Mouse (Mus musculus) neural tube, embryonic 12.5 days (tissue): ENCODE measurements at regions not wholly inside any gene's neighbourhood (a gene's known extent, or its start where the extent isn't known, plus 50 kb on each side); places are given as distances from the start of the nearest gene placed in this dataset.

Source experiments
- ATAC-seq: fragments of 200-750 bp; cut with Nextera tagmentation; 2 replicates; pipeline ENCODE4 v1.8.0; 2017; ENCODE audit warnings: low read depth, mild to moderate bottlenecking, moderate TSS enrichment, moderate library complexity; ENCODE audit not compliant: low FRiP score
- H3K27ac ChIP-seq: fragments of 300-500 bp; sonication (generic); 2 replicates; pipeline ENCODE4 v1.5.1; 2016
- H3K27me3 ChIP-seq: fragments of 300-500 bp; sonication (generic); replicated peaks from 2 replicates; pipeline ENCODE4 v1.6.1; 2016; ENCODE audit warnings: mild to moderate bottlenecking
- H3K36me3 ChIP-seq: fragments of 300-500 bp; sonication (generic); 2 replicates; pipeline ENCODE4 v1.6.1; 2016; ENCODE audit warnings: mild to moderate bottlenecking
- H3K4me1 ChIP-seq: fragments of 300-500 bp; sonication (generic); 2 replicates; pipeline ENCODE4 v1.6.1; 2016
- H3K4me2 ChIP-seq: fragments of 300-500 bp; sonication (generic); replicated peaks from 2 replicates; pipeline ENCODE4 v1.6.1; 2016; ENCODE audit warnings: mild to moderate bottlenecking
- H3K4me3 ChIP-seq: fragments of 300-500 bp; sonication (generic); 2 replicates; pipeline ENCODE4 v1.5.1; 2016
- H3K9ac ChIP-seq: fragments of 300-500 bp; sonication (generic); 2 replicates; pipeline ENCODE4 v1.6.1; 2016; ENCODE audit warnings: mild to moderate bottlenecking
- H3K9me3 ChIP-seq: fragments of 300-500 bp; sonication (generic); 2 replicates; pipeline ENCODE4 v1.6.1; 2016; ENCODE audit warnings: mild to moderate bottlenecking
- WGBS: fragments of 180-500 bp; shearing (Covaris S2); methylation state at CpG from one replicate; pipeline ENCODE4 v1.1.7; 2016; 5-methylcytosine and 5-hydroxymethylcytosine counted together

DNA sequence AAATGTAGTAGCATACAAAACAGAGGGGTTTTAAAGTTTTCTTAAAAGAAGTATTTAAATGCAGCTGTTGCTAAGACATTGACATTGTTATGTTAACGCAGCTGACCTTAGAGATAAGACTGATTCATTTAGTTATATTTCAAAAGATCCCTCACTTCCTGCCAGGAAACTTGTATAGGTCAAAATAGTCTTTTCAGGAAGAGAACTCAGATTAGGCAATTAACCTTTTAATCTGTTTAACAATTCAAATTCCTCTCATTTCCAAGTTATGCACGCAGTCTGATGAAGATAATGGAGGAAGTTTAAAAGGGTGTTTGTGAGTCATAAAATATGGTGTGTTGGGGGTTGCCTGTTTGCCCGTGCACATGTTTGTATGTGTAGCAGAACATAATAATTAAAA, 448.5 kb downstream of the Tmtc2 start:
- Histone ChIP-seq H3K4me2 (no peak overlapping the region), H3K27ac (no peak overlapping the region), H3K4me1 (no peaks in the 10 kb centered on the region), H3K9ac (no peak overlapping the region), H3K4me3 (no peak overlapping the region), H3K36me3 (no peaks in the 10 kb centered on the region), H3K27me3 (no peaks in the 10 kb centered on the region), H3K9me3 (no peaks in the 10 kb centered on the region)
- no peak for ATAC-seq
- WGBS = 67% methylated on average over 3 of the region's 3 CpGs

DNA sequence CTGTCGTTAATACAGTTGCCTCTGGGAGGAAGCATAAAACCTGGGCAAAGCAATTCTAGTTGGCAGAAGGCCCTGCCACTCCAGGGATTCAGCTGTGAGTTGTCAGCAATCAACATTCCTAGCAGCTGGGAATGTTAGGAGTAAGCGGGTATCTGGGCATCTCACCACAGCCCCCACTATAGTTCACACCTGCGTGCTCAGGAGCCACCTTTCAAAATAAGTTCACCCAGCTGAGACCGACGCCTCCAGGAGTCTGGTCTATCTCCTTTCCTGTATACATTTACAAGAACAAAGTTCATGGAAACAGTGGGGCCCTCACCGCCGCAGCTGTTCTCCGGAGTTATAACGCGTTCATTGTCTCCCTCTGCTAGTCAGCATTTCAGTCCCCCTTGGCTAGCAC, 454.0 kb downstream of the Tmtc2 start:
- ATAC-seq = no peak
- Histone ChIP-seq H3K9me3 (no peaks in the 10 kb centered on the region), H3K4me1 (no peaks in the 10 kb centered on the region), H3K9ac (no peak overlapping the region), H3K4me3 (no peak overlapping the region), H3K27me3 (no peaks in the 10 kb centered on the region), H3K36me3 (no peaks in the 10 kb centered on the region), H3K27ac (no peak overlapping the region), H3K4me2 (no peak overlapping the region)
- WGBS = 86% methylated on average over 10 of the region's 10 CpGs

DNA sequence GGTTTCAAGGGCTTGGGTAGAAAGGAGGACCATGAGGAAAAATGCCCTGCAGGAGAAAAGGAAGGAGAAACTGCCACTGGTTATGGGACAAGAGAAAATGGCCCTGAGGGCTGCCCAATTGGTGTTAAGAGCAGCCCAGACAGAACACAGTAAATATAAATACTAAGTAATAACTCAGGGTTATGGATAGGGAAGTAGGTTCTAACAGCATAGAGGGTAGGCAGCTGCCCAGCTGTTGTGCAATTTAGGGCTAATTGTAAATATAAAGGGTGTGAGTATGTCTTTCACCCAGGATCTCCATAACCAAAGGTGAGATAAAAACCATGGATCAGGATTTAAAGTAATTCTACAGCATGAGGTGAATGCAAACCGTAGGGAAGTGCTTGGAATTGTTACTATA, 458.1 kb downstream of the Tmtc2 start:
- ATAC-seq = no peak
- H3K9me3 ChIP-seq = no peaks in the 10 kb centered on the region
- H3K4me3 ChIP-seq = no peak overlapping the region
- WGBS = 82% methylated on average over 1 of the region's 1 CpGs
- no peak overlapping the region for H3K27ac ChIP-seq
- H3K4me1 ChIP-seq = no peaks in the 10 kb centered on the region
- H3K4me2 ChIP-seq = no peak overlapping the region
- H3K9ac ChIP-seq = no peak overlapping the region
- H3K27me3 ChIP-seq = no peaks in the 10 kb centered on the region
- no peaks in the 10 kb centered on the region for H3K36me3 ChIP-seq

DNA sequence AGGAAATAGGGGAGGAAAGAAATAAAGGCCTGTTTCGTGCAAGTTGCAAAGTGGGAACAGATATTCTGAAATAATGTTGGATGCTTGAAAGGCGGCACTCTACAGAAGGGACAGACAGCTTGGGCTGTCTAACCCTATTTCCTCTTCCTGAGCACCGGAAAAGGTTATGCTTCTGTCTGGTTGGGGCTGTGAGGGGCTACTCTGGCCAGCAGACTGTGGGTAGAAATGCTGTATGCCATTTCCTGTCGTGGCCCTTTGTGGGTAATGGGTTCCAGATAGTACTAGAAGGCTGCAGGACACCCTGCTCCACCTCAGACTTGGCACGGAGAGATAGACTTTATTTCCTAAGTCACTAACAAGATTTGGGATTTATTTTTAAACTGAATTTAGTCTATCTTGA, 459.3 kb downstream of the Tmtc2 start:
- Histone ChIP-seq H3K9ac (no peak overlapping the region), H3K4me3 (no peak overlapping the region), H3K36me3 (no peaks in the 10 kb centered on the region), H3K27ac (no peak overlapping the region), H3K27me3 (no peaks in the 10 kb centered on the region), H3K9me3 (no peaks in the 10 kb centered on the region), H3K4me2 (no peak overlapping the region), H3K4me1 (no peaks in the 10 kb centered on the region)
- no peak for ATAC-seq
- 79% methylated on average over 5 of the region's 5 CpGs for WGBS

DNA sequence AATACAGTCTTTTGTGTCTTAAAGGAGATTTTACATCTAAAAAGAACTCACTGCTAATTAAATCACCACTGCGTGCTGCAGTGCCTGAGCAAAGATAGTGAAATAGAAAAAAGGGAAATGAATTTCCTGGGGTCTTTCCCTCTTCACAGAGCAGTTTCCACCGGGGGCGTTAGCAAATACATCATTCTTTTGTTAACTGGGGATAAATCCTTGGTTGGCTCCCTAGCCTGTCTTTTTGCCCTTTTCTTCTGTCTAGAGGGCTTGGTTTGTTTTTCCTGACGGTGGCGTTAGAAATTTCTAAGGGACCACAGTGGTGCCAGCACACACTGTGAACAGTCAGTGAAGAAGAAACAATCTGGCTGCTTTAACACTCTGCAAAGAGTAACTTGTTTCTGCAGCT, 464.0 kb downstream of the Tmtc2 start:
- Histone ChIP-seq H3K27ac (no peak overlapping the region), H3K9ac (no peak overlapping the region), H3K9me3 (no peaks in the 10 kb centered on the region), H3K4me3 (no peak overlapping the region), H3K36me3 (no peaks in the 10 kb centered on the region), H3K4me1 (no peaks in the 10 kb centered on the region), H3K27me3 (no peaks in the 10 kb centered on the region), H3K4me2 (no peak overlapping the region)
- WGBS = 2% methylated on average over 5 of the region's 5 CpGs
- ATAC-seq = peak; percentile 82

DNA sequence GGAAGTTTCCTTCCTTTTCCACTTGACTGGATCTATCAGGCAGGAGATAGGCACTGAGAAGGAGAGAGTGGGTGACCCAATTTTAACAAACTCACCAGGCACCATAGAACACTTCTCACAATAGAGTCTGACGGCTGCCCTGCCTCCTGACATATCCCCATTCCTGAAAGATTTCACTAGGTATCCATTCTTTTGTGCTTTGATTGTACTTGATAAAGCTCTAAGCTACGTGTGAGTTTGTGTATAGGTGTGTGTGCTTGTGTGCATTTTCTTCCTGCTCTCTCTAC, 477.3 kb downstream of the Tmtc2 start:
- WGBS = 79% methylated on average over 2 of the region's 2 CpGs

DNA sequence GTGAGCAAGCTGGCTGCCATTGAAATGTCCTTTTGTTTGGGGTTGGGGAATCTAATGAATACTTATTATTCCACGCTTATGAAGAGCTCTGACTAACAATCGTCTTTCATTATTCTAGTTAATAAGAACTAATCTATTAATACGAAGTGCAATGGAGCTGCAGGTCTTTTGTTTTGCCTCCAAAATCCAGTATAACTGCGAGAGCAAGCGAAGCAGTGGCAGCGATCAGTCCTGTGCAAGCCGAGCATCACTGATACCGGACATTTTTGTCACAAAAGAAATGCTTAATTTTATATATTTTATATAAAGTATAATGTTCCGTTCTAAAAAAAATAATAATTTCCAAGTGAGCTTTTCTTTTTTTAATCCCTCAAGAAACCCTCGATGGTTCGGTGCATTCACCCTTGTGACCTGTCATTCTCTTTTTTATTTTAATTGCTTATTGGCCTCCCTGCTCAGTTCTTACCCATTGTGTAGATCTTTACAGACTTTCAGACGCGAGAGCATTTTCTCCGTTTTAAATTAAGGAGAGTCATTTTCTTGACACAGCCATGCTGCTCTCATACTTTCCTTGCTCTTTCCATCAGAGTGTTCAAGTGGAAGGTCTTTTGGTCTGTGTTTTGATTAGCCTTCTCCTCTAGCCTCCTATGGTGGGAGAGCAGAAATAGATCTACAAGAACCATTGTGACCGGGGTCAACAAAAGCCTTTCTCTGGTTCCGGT, 477.8 kb downstream of the Tmtc2 start:
- ATAC-seq = no peak
- Histone ChIP-seq H3K4me1 (no peaks in the 10 kb centered on the region), H3K9me3 (no peaks in the 10 kb centered on the region), H3K4me3 (no peak overlapping the region), H3K27ac (no peak overlapping the region), H3K36me3 (no peaks in the 10 kb centered on the region), H3K9ac (no peak overlapping the region), H3K27me3 (no peaks in the 10 kb centered on the region), H3K4me2 (no peak overlapping the region)
- WGBS = 79% methylated on average over 16 of the region's 16 CpGs

More for the DNA sequence above, 477.3 kb downstream of the Tmtc2 start:
- Histone ChIP-seq H3K27me3 (no peaks in the 10 kb centered on the region), H3K9me3 (no peaks in the 10 kb centered on the region), H3K4me2 (no peak overlapping the region), H3K4me3 (no peak overlapping the region), H3K36me3 (no peaks in the 10 kb centered on the region), H3K27ac (no peak overlapping the region), H3K9ac (no peak overlapping the region), H3K4me1 (no peaks in the 10 kb centered on the region)
- no peak for ATAC-seq

DNA sequence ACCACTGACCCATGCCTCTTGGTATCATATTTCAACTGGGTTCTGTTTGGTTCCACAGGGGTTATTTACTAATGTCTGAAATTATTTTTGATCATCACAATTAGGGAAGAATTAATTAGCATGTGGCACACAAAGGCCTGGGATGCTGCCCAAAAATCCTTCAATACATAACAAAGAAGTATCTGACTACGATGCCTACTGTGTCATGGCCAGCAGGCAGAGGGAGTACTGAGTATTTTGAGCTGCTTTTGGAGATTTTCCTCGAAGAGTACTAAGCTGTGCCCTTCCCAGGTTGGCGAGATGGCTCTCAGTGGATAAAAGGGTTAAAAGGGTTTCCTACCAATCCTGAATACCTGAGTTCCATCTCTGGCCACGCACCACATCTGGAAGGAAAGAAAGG, 478.5 kb downstream of the Tmtc2 start:
- WGBS = 86% methylated on average over 4 of the region's 4 CpGs

DNA sequence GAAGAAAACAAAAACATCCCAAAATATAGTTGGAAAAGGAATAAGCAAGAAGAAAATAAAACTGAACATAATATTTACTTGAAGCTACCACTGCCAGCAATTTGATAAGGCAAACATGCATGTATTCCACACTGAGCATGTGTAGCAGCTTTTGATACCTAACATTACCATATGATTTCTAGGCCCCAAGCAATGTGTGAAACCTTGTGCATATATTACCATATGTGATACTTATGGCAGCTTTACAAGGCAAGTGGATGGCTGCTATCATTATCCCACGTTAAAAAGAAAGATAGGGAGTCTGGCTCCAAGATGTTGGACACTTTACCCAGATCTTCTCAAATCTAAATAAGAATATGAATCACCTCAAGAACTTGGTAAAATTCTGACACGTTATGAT, 497.4 kb downstream of the Tmtc2 start:
- Histone ChIP-seq H3K4me3 (no peak overlapping the region), H3K4me1 (no peaks in the 10 kb centered on the region), H3K9ac (no peak overlapping the region), H3K9me3 (no peaks in the 10 kb centered on the region), H3K27ac (no peak overlapping the region), H3K4me2 (no peak overlapping the region), H3K27me3 (no peaks in the 10 kb centered on the region), H3K36me3 (no peaks in the 10 kb centered on the region)
- no peak for ATAC-seq
- 82% methylated on average over 2 of the region's 2 CpGs for WGBS

More for the DNA sequence above, 478.5 kb downstream of the Tmtc2 start:
- no peaks in the 10 kb centered on the region for H3K27me3 ChIP-seq
- no peaks in the 10 kb centered on the region for H3K4me1 ChIP-seq
- no peaks in the 10 kb centered on the region for H3K36me3 ChIP-seq
- H3K4me2 ChIP-seq = no peak overlapping the region
- no peak overlapping the region for H3K4me3 ChIP-seq
- H3K9me3 ChIP-seq = no peaks in the 10 kb centered on the region
- no peak for ATAC-seq
- no peak overlapping the region for H3K9ac ChIP-seq
- no peak overlapping the region for H3K27ac ChIP-seq

DNA sequence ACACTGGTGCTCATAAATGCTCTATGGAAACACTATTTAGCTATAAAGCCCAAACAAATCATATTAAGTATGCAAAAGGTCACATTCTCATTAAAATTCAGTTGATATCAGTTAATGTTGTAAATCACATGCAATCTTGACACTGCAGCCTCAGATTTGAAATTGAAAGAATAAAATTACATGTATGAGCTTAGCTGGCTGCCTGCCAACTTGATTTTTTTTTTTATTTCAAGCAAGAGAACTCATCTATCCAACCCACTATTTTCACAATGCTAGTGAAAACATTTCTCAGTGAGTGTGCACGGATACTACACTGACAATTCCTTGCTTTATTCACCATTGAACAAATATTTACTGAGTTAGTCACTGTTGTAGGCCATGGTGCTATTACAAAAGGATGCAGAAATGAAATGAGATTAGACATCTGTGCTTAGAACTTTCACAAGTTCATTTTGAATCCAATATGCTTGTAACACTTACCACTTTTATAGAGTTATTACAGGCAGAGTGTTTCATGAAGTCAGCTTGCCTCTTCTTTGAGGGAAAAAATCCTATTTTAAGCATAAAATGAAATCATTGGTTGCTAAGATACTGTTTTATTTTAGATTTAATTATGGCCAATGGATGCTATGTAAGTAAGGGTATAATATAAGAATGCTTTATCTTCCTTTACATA, 539.4 kb downstream of the Tmtc2 start:
- no peaks in the 10 kb centered on the region for H3K36me3 ChIP-seq
- H3K4me2 ChIP-seq = no peak overlapping the region
- H3K4me3 ChIP-seq = no peak overlapping the region
- H3K27ac ChIP-seq = no peak overlapping the region
- ATAC-seq = no peak
- H3K9me3 ChIP-seq = no peaks in the 10 kb centered on the region
- H3K27me3 ChIP-seq = no peaks in the 10 kb centered on the region
- H3K9ac ChIP-seq = no peak overlapping the region
- 81% methylated on average over 1 of the region's 1 CpGs for WGBS
- H3K4me1 ChIP-seq = no peaks in the 10 kb centered on the region

DNA sequence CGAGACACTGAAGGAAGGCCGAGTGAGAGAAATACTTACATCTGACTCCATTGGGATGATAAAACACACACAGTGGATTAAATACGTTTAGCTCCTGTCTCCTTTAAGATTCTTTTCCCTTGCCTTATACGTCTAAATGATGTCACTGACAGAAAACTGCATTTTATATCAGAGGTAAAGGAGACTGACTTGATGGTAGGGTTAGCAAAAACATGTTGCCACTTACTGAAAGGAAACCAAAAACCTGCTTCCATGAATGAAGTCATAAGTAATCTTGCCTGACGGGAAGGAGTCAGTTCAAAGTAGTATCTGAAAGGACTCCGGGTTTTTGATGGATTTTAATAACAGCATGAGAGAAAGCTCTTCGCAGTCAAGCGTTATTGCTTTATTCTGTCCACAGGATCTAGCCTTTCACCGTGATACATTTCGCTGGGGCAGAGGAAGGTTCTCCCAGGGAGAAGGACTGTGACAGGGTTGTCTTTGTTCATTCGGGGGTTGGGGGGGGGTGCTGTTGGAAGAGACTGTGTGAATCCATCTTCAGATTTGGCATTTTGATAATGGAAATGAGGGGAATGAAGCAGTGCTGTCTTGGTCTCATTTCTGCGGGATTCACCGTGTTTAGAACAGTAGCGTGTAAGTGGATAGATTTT, 553.7 kb downstream of the Tmtc2 start:
- peaks cover 6% of the 10 kb centered on the region; the same call in 1 of the 2 replicates for H3K4me1 ChIP-seq
- H3K4me3 ChIP-seq = no peak overlapping the region
- H3K9me3 ChIP-seq = no peaks in the 10 kb centered on the region
- no peaks in the 10 kb centered on the region for H3K27me3 ChIP-seq
- H3K9ac ChIP-seq = no peak overlapping the region
- no peaks in the 10 kb centered on the region for H3K36me3 ChIP-seq
- no peak for ATAC-seq
- H3K27ac ChIP-seq = no peak overlapping the region
- peak overlapping the region; percentile 12 for H3K4me2 ChIP-seq
- 49% methylated on average over 14 of the region's 14 CpGs for WGBS

DNA sequence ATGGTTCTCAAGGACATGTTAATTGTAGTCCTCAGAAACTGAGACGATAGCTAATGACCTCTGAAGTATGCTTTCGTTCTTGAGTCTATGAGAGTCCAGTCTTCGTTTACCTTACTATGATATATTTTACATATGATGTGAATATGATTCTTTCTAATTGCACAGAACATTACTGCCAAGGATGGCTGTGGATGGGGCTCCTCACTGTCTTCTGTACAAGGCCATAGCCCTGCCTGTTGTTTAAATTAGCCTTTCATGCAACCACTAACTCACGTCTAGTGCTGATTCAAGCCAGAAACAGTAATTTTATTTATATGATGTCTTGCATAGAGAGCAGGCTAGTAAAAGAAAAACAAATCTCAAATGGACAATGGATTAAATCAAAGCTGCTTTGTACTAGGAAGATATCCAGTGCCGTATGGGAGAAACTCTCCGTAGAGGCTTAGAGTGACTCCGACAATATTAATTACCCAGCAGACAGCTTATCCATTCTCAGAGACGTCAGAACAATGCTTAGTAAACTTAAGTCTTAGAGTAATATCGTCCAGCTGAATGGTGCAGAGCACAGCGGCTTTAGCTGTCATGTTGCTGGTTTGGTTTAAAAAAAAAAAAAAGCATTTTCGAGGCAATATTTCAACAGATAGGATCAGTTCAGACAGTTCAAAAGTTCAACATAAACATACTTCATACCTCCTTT, 554.3 kb downstream of the Tmtc2 start:
- Histone ChIP-seq H3K4me1 (peaks cover 6% of the 10 kb centered on the region; the same call in 1 of the 2 replicates), H3K27ac (no peak overlapping the region), H3K4me3 (no peak overlapping the region), H3K9ac (no peak overlapping the region), H3K27me3 (no peaks in the 10 kb centered on the region), H3K4me2 (0 out of 2 replicates have a peak overlapping the region, but pooled peaks have one; percentile 12), H3K9me3 (no peaks in the 10 kb centered on the region), H3K36me3 (no peaks in the 10 kb centered on the region)
- 48% methylated on average over 11 of the region's 11 CpGs for WGBS
- ATAC-seq = peak; percentile 35; the same call in 1 of the 2 replicates
